Mouse (Mus musculus): Measurements from ENCODE around the gene Slc9a4.
A peak's percentile ranks its signal among the peaks of the same experiment; 100 is the strongest.
"Not testable (repeated sequence)": the region's sequence is repeated elsewhere in the genome, so short reads cannot be mapped to it uniquely, and the experiment has no call there.

Gene Slc9a4

DNA sequence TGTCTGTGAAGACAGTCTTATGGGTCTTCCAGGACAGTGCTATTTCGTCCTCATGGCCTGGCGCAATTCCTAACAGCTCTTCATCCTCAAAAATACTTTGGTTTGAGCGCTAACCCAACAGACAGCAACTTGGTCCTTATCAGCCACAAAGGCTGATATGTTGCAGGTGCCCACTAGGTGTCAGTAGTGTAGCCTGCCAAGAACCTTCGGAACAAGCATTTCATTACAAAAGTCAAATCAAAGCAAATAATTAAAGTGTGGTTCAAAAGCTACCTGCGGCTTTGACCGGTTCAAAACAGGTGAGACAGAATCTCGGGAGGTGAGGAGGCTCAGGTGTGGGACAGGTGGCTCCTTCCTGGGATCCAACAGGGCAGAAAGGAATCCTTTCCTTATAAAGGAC, at the start of gene Slc9a4:
Gene Slc9a4 (plus strand): TSS at position 298 of the 400 bp plus-strand sequence.
- DNase-seq (ENCODE audit: low spot score), result peak; percentile 3

DNA sequence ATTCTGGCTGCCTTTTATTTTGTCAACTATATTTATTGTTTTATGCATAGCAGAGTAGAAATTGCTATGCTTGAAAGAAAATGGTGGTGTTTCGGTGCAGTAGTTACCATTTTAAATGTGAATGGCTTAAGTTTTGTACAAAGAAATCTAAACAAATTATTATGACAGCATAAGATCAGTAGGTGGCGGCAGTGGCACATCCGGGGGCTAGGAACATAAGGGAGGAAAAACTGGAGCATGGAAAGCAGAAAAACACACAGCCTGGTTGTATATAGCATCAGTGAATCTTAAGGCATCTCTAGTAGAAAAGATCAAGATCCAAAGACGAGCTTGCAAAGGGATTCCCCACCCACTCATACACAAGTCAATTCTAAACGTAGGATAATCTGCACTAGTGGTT, 42.3 kb upstream of the Slc9a4 start:
- no peak for DNase-seq (ENCODE audit: low spot score)

DNA sequence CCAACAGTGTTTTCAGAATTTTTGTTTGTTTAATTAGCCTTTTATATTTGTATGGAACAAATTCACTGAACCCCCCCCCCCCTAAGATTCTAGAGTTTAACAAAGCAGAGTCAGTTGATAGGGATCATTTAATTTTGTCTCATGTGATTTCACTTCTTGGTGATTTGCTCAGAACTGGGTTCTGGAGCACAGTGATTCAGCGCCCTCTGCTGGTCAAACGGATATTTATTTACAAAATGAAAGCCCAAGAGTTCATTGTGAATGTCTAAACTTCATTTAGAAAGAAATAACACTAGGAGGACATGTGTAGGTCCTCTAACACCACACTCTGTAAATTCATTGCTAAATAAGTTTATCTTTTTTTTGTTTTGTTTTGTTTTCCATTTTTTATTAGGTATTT, 35.2 kb upstream of the Slc9a4 start:
- DNase-seq (ENCODE audit: low spot score), result peak; percentile 66

DNA sequence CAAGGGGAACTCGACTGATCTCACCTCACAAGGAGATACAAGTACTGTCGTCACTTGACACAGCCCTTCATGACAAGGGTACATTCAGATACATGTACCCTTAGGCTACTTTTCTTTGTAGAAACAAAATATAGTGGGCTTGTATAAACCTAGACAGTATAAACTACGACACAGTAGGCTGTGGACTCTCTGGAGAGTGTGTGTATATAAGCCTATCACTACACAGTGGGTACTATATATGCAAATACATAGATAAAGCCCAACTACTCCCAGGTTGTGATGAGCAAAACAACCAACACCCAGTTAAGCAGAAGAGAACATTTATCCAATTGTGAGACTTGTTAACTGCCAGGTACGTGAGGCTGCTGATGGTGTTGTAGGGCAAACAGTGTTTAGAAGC, 33.2 kb upstream of the Slc9a4 start:
- DNase-seq (ENCODE audit: low spot score), result no peak

GRCm38 (mm10) chr1:40547064-40547572, 32.8 kb upstream of the Slc9a4 start:
- DNase-seq (ENCODE audit: low spot score), result no peak

GRCm38 (mm10) chr1:40547762-40548161, 32.1 kb upstream of the Slc9a4 start:
- no peak for DNase-seq (ENCODE audit: low spot score)

- DNase-seq (ENCODE audit: low spot score), result no peak
Observed at GRCm38 (mm10) chr1:40569374-40569773, 10.5 kb upstream of the Slc9a4 start.

- no peak for DNase-seq (ENCODE audit: low spot score)
Observed at GRCm38 (mm10) chr1:40580269-40580668, 388 bp downstream of the Slc9a4 start.

- DNase-seq (ENCODE audit: low spot score), result no peak
Observed at GRCm38 (mm10) chr1:40586776-40587175, 6.9 kb downstream of the Slc9a4 start.

- DNase-seq (ENCODE audit: low spot score), result no peak
Observed at GRCm38 (mm10) chr1:40590931-40591330, 11.1 kb downstream of the Slc9a4 start.

- no peak for DNase-seq (ENCODE audit: low spot score)
Observed at GRCm38 (mm10) chr1:40597822-40598221, 17.9 kb downstream of the Slc9a4 start.

DNA sequence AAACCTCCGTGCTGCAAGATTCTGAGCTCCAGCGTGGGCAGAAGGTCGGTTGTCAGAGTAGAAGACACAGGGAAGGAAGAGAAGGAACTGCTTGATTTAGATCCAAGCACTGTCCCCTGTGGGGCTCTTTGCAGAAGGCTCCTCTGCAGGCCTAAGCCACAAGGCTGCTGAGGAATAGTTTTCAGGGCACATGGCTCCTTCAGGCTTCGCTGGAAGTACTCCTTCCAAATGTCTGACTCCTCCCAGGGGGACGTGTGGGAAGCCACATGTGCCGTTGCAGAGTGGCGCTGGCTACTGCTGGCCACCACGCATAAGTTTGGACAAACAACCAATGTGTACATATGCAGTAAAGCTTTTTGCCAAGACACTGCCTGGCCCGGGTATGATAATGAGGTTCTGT, 19.8 kb downstream of the Slc9a4 start:
- not testable (repeated sequence) for DNase-seq (ENCODE audit: low spot score)

- no peak for DNase-seq (ENCODE audit: low spot score)
Observed at GRCm38 (mm10) chr1:40600394-40601327, 20.8 kb downstream of the Slc9a4 start.

DNA sequence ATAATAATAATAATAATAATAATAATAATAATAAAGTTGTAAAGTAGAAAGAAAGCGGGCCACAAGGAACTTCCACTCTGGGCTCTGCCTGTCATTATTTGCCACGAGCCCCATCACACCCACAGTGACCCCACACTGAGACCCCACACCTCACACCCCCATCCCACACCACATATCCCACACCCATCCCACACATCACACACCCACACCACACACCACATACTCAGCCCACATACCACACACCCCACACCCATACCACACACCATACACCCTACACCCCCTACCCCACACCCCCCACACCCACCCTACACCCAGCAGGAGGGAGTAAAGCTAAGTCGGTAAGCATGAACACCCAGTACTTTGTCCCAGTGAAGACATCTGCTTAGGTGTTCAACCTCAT, 21.6 kb downstream of the Slc9a4 start:
- DNase-seq (ENCODE audit: low spot score), result no peak

DNA sequence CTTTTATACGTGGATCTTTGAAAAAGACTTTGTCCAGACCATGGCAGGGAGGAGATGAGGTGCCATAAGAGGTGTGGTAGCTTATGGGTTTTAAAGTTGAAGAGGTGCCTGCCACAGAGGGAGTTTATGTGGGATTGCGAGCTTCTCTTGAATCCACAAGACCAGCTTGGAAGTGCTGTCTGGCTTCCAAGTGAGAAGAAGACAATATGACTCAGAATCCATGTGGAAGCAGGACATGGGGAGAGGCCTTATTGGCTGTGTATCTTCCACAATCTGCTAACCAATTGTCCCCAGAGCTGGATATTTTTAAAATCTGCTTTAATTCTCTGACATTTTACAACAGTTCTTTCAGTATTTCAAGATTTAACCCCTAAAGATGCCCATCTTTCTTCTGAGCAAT, 33.3 kb downstream of the Slc9a4 start:
- no peak for DNase-seq (ENCODE audit: low spot score)

GRCm38 (mm10) chr1:40619093-40619492, 39.2 kb downstream of the Slc9a4 start:
- DNase-seq (ENCODE audit: low spot score), result no peak

GRCm38 (mm10) chr1:40619871-40620270, 40.0 kb downstream of the Slc9a4 start:
- no peak for DNase-seq (ENCODE audit: low spot score)

- DNase-seq (ENCODE audit: low spot score), result no peak
Observed at GRCm38 (mm10) chr1:40624954-40625353, 45.1 kb downstream of the Slc9a4 start.

- no peak for DNase-seq (ENCODE audit: low spot score)
Observed at GRCm38 (mm10) chr1:40626954-40627353, 47.1 kb downstream of the Slc9a4 start.

DNA sequence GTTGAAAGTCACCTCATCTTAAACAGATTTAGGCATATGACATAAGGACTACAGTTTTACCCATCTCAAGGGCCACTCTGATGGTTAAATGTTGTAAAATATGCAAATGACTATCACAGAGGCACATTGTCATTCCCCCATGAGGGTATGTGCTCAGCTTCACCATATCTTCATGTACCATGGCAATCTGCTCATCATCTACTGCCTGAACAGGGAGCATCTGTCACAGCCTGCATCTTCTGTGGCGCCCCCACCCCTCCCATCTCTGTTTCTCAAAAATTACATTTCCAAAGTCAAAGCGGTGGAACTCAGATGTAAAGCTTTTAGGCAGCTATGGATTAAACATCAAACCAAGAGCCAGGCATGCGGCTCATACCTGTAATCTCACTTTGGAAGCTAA, 48.6 kb downstream of the Slc9a4 start:
- no peak for DNase-seq (ENCODE audit: low spot score)

DNA sequence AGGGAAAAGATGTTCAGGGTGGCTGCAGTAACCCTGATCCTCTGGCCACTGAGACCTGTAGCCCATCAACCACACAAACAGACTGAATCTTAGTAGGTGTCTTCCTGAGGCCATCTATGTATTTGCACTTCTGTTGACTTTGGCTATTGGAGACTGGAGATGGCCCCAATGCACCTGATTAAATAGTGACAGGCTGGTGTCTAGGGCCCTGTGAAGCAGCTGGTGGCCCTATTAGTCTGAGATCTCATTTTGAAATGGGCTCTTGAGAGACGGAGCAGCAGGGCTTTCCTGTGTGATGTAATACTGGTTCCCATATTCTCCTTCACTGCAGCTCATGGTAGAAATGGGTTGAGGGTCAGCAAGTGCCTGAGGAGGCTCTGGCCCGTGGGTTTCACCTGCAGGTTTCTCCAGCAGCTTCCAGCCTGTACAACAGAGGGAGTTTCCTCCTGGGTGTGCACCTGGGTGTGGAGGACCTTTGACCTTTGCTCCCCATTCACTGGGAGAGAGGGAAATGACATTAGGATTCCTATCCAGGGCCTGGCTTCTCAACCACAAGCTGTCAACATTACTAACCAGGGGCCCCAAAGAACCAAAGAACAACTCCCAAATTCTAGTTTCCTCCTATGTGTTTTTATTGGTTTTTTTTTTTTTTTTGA, 52.7 kb downstream of the Slc9a4 start:
- DNase-seq (ENCODE audit: low spot score), result no peak

DNA sequence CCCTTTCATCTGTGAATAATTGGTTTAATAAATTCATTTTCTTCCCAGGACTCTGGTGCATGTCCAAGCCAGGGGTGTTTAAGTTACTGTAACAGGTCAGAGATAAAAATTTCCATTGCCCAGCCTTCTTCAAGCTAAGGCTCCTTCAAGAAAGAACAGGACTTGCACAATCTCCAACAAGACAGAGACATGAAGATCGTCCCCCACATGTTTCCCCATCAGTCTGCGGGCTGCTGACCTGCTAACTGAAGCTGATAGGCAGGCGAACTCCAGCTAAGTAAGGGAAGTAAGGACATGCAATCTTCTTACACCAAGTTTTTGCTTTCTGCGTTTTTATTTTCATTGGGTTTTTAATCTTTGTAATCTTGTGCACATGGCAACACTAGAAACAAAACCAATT, 54.7 kb downstream of the Slc9a4 start:
- DNase-seq (ENCODE audit: low spot score), result no peak

- no peak for DNase-seq (ENCODE audit: low spot score)
Observed at GRCm38 (mm10) chr1:40648234-40648633, 68.4 kb downstream of the Slc9a4 start.
